Mouse (Mus musculus): Measurements from ENCODE around the gene Rai1.

GRCm38 (mm10) chr11:60141285-60141608 lies 36.4 kb downstream of the Rai1 start:
- TF ChIP-seq CTCF (IDR thresholded peaks at IDR 0.05 in 2 of 3, conservative IDR thresholded peaks at IDR 0.05 in 1 of 3; ENCODE audit: control insufficient read depth in 1 of 3, insufficient read depth in 1 of 3, low read depth in 2 of 3, low read length in 3 of 3, poor library complexity in 1 of 3, severe bottlenecking in 1 of 3) (no peak), SMC3 (IDR thresholded peaks at IDR 0.05; ENCODE audit: low read depth, low read length) (no peak), POLR2A (IDR thresholded peaks at IDR 0.05; ENCODE audit: control insufficient read depth in 1 of 2, insufficient read depth in 1 of 2, low read depth in 1 of 2, low read length in 2 of 2, poor library complexity in 1 of 2) (no peak), POLR2AphosphoS2 (IDR thresholded peaks at IDR 0.05; ENCODE audit: low read length) (no peak), GABPA (IDR thresholded peaks at IDR 0.05; ENCODE audit: low read depth, low read length) (no peak), SIN3A (IDR thresholded peaks at IDR 0.05; ENCODE audit: low read length) (no peak), MAX (IDR thresholded peaks at IDR 0.05; ENCODE audit: low read length) (no peak), POLR2AphosphoS5 (IDR thresholded peaks at IDR 0.05; ENCODE audit: borderline replicate concordance, low read depth, low read length) (no peak), ZNF384 (IDR thresholded peaks at IDR 0.05; ENCODE audit: low read depth, low read length) (no peak)

Measured in MEL (cell line).